Comparison of ENCODE assay signal across 8 mouse cellular contexts in genomic region chr3:122198966-122199381, GRCm38 (mm10). TPM values are rescaled to one million over a fixed set of nuclear protein-coding genes. Genes with fewer than 3 reads are reported as not detected.
DNase-seq lines count a peak whose midpoint lies in the region; ATAC-seq and TF ChIP-seq lines count a peak whose summit lies in the region.

No protein-coding gene starts in this region.

- no peaks in the 10 kb centered on the region for H3K27me3 ChIP-seq in limb, embryonic 14.5 days (ENCODE audit: control insufficient read depth, insufficient read depth, low read length)
- H3K27me3 ChIP-seq in limb, embryonic 10.5 days (ENCODE audit: low read depth, poor library complexity, severe bottlenecking): no peaks in the 10 kb centered on the region
- no peaks in the 10 kb centered on the region for H3K27me3 ChIP-seq in forebrain, postnatal 0 days (ENCODE audit: insufficient read depth, low read length)
- no peaks in the 10 kb centered on the region for H3K27me3 ChIP-seq in midbrain, embryonic 16.5 days (ENCODE audit: control insufficient read depth, insufficient read depth, low read depth, low read length)

- no peaks in the 10 kb centered on the region for H3K9me3 ChIP-seq in limb, embryonic 14.5 days (ENCODE audit: control insufficient read depth, low read length)
- H3K9me3 ChIP-seq in limb, embryonic 10.5 days (replicated peaks): no peaks in the 10 kb centered on the region
- no peaks in the 10 kb centered on the region for H3K9me3 ChIP-seq in forebrain, postnatal 0 days (ENCODE audit: low read length)
- no peaks in the 10 kb centered on the region for H3K9me3 ChIP-seq in midbrain, embryonic 16.5 days (replicated peaks; ENCODE audit: control insufficient read depth, low read length, poor library complexity, severe bottlenecking)

- no peak for TF ChIP-seq POLR2A in limb, embryonic 14.5 days (IDR thresholded peaks at IDR 0.05; ENCODE audit: borderline replicate concordance, extremely low read depth, insufficient read depth, insufficient read length)

- no peak overlapping the region for H3K4me2 ChIP-seq in limb, embryonic 14.5 days (replicated peaks; ENCODE audit: low read depth, low read length, severe bottlenecking)
- H3K4me2 ChIP-seq in forebrain, postnatal 0 days (ENCODE audit: low read depth): no peak overlapping the region
- no peak overlapping the region for H3K4me2 ChIP-seq in midbrain, embryonic 16.5 days (ENCODE audit: low read length)

- no peaks in the 10 kb centered on the region for H3K36me3 ChIP-seq in limb, embryonic 14.5 days (ENCODE audit: control insufficient read depth, insufficient read depth, low read length)
- H3K36me3 ChIP-seq in limb, embryonic 10.5 days: no peaks in the 10 kb centered on the region
- H3K36me3 ChIP-seq in forebrain, postnatal 0 days (ENCODE audit: insufficient read depth): no peaks in the 10 kb centered on the region
- no peaks in the 10 kb centered on the region for H3K36me3 ChIP-seq in midbrain, embryonic 16.5 days (ENCODE audit: control insufficient read depth, insufficient read depth, low read length)

- no peak for TF ChIP-seq CTCF in forebrain, postnatal 0 days (IDR thresholded peaks at IDR 0.05; ENCODE audit: low read depth)

- H3K4me3 ChIP-seq in limb, embryonic 14.5 days (replicated peaks; ENCODE audit: low read length): no peak overlapping the region
- H3K4me3 ChIP-seq in limb, embryonic 10.5 days: no peak overlapping the region
- no peak overlapping the region for H3K4me3 ChIP-seq in forebrain, postnatal 0 days (ENCODE audit: low read depth, low read length)
- no peak overlapping the region for H3K4me3 ChIP-seq in midbrain, embryonic 16.5 days (ENCODE audit: low read depth, low read length)

- WGBS in limb, embryonic 14.5 days: 61% methylated on average over 8 of the region's 8 CpGs
- WGBS in limb, embryonic 10.5 days: 91% methylated on average over 8 of the region's 8 CpGs
- WGBS in forebrain, postnatal 0 days: 43% methylated on average over 8 of the region's 8 CpGs
- WGBS in midbrain, embryonic 16.5 days: 80% methylated on average over 8 of the region's 8 CpGs

- peaks cover 10% of the 10 kb centered on the region for H3K4me1 ChIP-seq in limb, embryonic 14.5 days (ENCODE audit: control insufficient read depth, insufficient read depth, low read length)
- peaks cover 30% of the 10 kb centered on the region for H3K4me1 ChIP-seq in limb, embryonic 10.5 days
- H3K4me1 ChIP-seq in forebrain, postnatal 0 days (ENCODE audit: insufficient read depth): no peaks in the 10 kb centered on the region
- H3K4me1 ChIP-seq in midbrain, embryonic 16.5 days (ENCODE audit: control insufficient read depth, insufficient read depth, low read length): no peaks in the 10 kb centered on the region

- H3K27ac ChIP-seq in limb, embryonic 14.5 days (replicated peaks; ENCODE audit: low read depth, low read length): no peak overlapping the region
- H3K27ac ChIP-seq in limb, embryonic 10.5 days: no peak overlapping the region
- no peak overlapping the region for H3K27ac ChIP-seq in forebrain, postnatal 0 days (ENCODE audit: low read depth, low read length)
- no peak overlapping the region for H3K27ac ChIP-seq in midbrain, embryonic 16.5 days (ENCODE audit: low read length)

- peak; percentile 77 for DNase-seq in limb, embryonic 14.5 days (ENCODE audit: low spot score)
- no peak for DNase-seq in limb, embryonic 10.5 days (ENCODE audit: low spot score)
- DNase-seq in forebrain, postnatal 0 days: peak; percentile 7
- DNase-seq in kidney, postnatal 4 days: peak; percentile 56 to 70
- DNase-seq in layer of hippocampus, adult 9-11 months: no peak
- no peak for DNase-seq in testis, postnatal 10 days (ENCODE audit: low spot score)

- no peak overlapping the region for H3K9ac ChIP-seq in limb, embryonic 14.5 days (ENCODE audit: low read depth, low read length, severe bottlenecking)
- H3K9ac ChIP-seq in forebrain, postnatal 0 days: no peak overlapping the region
- no peak overlapping the region for H3K9ac ChIP-seq in midbrain, embryonic 16.5 days (ENCODE audit: low read depth, low read length)

- no peak for ATAC-seq in limb, embryonic 14.5 days (ENCODE audit: low FRiP score, low read depth)
- ATAC-seq in forebrain, postnatal 0 days: no peak
- 0 out of 2 replicates have a peak, but pooled peaks have one; percentile 27 for ATAC-seq in neutrophil, adult 5-6 weeks (ENCODE audit: extremely low read depth, insufficient number of reproducible peaks, low FRiP score, poor library complexity, severe bottlenecking)
- no peak for ATAC-seq in midbrain, embryonic 16.5 days

RNA-seq across cellular contexts. Expression of gene Gclm, which starts 46.4 kb away (rescaled TPM):
- 26.6 and 30.4 TPM in 2 replicates for polyA plus RNA-seq in limb, embryonic 14.5 days (2012; rRNA removed)
- polyA plus RNA-seq in limb, embryonic 14.5 days (2014; fragmentation: Nextera tagmentation; extraction: Ambion mirVana): 58.4 TPM in 2 replicates
- polyA plus RNA-seq in limb, embryonic 10.5 days (2016; fragmentation: Nextera tagmentation; extraction: Ambion mirVana): 32.5 and 40.3 TPM in 2 replicates
- 20.5 and 29.4 TPM in 2 replicates for total RNA-seq in forebrain, postnatal 0 days (2014; rRNA removed)
- 40.1 and 58.3 TPM in 2 replicates for polyA plus RNA-seq in forebrain, postnatal 0 days (2015; fragmentation: Nextera tagmentation; extraction: Ambion mirVana)
- 20.3 and 31.5 TPM in 2 replicates for total RNA-seq in neutrophil, adult 5-6 weeks (2017)
- polyA plus RNA-seq in midbrain, embryonic 16.5 days (2015; fragmentation: Nextera tagmentation; extraction: Ambion mirVana): 38.9 and 41.4 TPM in 2 replicates

Comparison
In these comparisons a context has a peak if more than half of its experiments do, and no peak if none do; other contexts are left out.
1. DNase-seq: peak in limb, embryonic 14.5 days (single experiment), forebrain, postnatal 0 days (single experiment) and kidney, postnatal 4 days (2 of 2); none in limb, embryonic 10.5 days (single experiment), layer of hippocampus, adult 9-11 months (single experiment) and testis, postnatal 10 days (single experiment).